Mouse (Mus musculus) large intestine, adult 2 months (tissue): ENCODE measurements around the gene Gpat3. TPM values are rescaled to one million over a fixed set of nuclear protein-coding genes. Genes with fewer than 3 reads are reported as not detected.
A peak's percentile ranks its signal among the peaks of the same experiment; 100 is the strongest.

ENCODE experiments used
- DNase-seq: peaks from one replicate; pipeline ENCODE4 v3.0.0-alpha.2; 2012; ENCODE audit warnings: low read depth, low spot score
- WGBS: fragments of 180-500 bp; shearing (Covaris S2); methylation state at CpG from one replicate; pipeline ENCODE4 v1.1.7; 2018; 5-methylcytosine and 5-hydroxymethylcytosine counted together
- polyA plus RNA-seq: library from polyadenylated mRNA; depleted of rRNA; stranded (reverse); fragments of >200 nt; gene quantifications from 2 replicates; pipeline ENCODE4 v1.2.3, GENCODE M21; 2012

Gene Gpat3
- polyA plus RNA-seq, 1 experiment: 21.0 TPM

DNA sequence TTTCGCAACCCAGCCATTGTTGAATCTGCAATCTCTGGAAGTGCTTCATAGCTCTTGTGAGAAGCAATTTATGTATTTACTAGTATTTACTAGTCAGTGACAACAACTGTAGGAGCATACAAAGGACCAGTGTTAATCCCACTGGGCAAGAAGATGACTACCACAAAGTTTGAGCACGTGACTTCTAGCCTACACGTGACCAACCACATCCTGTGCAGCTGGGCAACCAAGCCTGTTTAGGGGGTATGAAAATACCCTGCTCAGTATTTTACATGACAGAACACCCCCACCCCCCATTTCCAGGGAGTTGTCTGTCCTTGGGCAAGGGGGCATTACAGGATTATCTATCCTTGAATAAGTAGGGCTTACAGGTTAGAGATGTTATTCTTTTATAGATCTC lies 11.0 kb downstream of the Gpat3 start:
- DNase-seq: no peak

DNA sequence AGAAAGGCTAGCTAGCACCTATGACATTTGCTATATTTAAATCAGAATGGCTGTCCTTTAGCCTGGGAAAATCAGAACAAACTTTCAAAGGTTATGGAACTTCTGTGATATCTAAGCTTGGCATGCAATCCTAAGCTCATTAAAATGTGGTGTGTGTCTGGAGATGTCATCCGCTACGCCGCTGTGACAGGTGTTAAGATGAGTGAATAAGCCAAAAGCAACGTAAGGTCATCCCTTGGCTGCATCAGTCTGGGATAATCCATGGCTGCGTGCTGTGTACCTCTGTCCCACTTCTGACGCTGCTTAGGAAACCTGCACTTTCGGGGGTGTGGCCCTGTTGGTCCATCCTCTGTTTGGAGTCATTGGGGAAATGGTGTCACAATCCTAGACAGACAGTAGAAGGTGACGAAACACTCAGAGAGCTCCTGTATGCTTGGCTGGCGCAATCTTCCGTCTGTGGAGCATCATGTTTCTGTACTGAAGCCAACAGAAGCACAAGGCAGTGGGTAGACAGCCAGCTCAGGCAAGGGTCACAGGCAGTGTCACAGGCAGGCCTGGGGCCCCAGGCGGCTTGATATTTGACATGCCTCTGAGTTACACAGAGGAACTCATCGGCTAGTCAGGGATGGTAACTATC lies 15.0 kb downstream of the Gpat3 start:
- no peak for DNase-seq
- WGBS: 43% methylated on average over 12 of the region's 12 CpGs

More for the DNA sequence above, 11.0 kb downstream of the Gpat3 start:
- WGBS: 84% methylated on average over 3 of the region's 3 CpGs

DNA sequence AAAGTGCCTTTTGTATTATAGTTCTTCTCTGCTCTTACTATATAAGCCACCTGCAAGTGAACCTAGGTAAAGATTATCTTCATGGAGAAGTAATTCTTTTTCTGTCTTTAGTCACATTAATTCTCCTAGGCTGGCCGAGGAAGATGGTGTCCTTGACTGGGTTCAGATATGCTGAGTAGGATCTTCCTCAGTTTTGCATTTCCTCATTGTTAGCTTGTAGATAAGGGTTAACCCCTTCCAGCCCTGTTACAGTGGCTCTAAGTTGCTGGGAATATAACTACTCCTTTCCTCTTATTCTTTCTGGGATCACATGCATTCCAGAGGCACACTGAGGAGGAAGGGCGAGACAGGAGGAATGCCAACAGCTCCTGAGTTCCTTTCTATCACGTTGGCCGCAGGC lies 15.6 kb downstream of the Gpat3 start:
- 51% methylated on average over 4 of the region's 4 CpGs for WGBS
- DNase-seq: no peak

DNA sequence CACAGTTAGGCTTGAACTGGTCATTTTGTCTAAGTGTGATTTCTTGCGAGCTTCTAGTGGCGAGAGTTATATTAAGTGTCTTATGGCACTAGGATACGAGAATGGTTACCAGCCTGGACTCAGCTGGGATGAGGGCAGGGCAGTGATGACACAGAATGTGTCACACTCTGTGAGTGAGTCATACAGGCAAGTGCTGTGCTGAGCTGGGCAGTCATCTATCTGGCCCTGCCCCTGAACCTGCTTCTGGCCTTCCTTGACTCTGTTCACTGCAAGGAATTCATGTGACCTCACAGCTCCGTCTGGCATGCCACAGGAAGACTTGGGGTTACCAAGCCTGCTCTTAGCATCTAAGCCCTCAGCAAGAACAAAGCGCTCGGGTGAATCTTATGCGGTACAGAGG lies 16.3 kb downstream of the Gpat3 start:
- 73% methylated on average over 7 of the region's 7 CpGs for WGBS
- no peak for DNase-seq

DNA sequence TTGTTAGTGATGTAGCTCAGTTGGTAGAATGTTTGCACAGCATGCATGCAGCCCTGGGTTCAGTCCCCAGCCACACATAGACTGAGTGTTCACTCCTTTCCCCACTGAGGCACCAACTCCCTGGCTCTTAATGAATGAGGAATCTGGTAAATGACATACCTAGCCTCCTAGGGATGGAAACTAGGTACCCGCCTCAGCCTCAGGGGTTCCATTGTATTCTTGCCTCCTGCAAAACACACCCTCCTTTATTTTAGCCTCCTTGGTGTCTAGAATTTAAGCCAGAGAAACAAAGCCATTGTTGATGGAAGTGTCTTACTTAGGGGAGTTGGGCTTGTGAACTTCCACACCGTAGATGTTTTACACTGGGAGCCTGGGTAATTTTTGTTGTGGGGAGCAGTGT lies 17.6 kb downstream of the Gpat3 start:
- no peak for DNase-seq
- WGBS: 92% methylated on average over 2 of the region's 2 CpGs

DNA sequence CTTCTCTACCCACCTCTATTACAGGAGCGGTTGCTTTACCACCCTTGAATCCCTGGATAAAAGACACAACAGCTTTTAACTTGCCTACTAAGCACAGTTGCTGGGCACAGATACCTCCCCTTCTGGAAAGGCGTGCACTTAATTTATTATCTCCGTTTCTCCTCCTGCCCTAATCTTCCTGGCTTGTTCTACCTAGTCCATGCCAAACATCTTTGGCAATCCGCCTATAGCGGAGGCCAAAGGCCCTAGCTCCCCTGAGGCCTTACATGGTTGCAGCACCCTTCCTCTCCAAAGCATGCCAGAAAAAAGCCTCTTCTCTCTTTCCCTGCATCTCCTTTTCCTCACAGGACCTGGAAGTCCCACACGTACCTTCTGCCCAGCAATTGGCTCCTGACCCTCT lies 18.9 kb downstream of the Gpat3 start:
- no peak for DNase-seq
- WGBS: 56% methylated on average over 6 of the region's 6 CpGs

DNA sequence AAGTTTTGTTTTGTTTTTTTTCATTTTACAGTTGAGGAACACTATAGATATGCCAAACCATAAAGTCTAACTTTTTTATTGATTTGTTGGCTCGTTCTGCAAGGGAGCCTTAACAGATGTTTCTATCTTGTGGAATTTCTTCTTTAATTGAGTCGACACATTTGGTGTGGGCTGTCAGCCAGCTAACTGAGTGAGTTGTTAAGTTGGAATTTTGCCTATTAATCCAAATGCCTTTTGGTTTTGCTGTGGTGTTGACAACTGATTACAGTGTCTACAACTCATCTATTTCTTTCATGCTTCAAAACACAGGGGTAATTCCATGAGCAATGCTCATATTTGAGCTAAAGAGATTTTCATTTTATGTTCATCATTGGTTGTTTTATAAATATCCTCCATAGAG lies 20.7 kb downstream of the Gpat3 start:
- WGBS: 10% methylated on average over 2 of the region's 2 CpGs
- DNase-seq: no peak

DNA sequence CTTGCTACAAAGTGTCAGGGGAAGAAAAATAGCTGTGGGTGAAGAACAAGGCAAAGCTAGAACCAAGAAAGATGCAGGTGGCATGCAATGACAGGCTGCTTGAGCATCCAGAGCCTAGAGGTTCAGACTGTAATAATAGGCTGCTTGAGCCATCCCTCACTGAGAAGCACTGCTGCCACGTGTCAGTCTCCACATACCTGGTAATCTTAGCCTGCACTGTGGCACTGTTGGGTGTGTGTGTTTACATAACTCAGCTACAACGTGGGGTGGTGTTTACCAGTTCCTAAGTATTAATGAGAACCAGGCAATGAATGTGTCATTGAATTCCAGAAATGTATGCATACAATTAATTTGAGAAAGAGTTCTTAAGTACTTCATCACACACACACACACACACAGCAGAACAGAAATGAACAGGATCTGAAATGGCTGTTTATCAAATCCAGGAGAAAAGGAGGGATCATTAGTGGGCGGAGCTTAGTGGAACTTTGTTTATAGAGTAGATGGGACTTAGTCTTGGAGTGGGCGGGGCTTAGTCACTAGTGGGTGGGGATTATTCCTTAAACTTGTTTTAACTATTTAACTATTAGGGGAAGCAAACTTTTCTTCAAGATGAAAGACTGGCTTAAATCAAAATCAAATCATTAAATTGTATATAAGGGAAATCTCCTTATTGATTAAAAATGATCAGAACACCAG lies 23.8 kb downstream of the Gpat3 start:
- DNase-seq: no peak
- 48% methylated on average over 4 of the region's 4 CpGs for WGBS

DNA sequence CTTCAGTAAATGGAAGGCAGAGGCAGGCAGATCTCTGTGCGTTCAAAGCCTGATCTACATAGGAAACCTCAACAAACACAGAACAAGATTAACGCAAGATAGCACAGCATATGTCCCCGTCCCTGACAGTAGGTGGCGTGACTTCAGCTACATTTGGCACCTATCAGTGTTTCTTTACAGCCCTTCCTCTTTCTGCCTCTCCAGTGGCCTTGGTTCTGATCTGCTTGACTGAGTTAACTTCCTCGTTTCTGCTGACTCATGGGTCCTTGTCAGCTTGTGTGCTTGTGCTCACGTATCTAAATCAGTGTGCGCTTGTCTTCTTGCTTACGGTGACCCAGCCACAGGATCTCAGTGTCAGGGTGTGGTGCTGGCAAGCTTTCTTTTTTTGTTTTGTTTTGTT lies 26.5 kb downstream of the Gpat3 start:
- no peak for DNase-seq
- 69% methylated on average over 8 of the region's 8 CpGs for WGBS

DNA sequence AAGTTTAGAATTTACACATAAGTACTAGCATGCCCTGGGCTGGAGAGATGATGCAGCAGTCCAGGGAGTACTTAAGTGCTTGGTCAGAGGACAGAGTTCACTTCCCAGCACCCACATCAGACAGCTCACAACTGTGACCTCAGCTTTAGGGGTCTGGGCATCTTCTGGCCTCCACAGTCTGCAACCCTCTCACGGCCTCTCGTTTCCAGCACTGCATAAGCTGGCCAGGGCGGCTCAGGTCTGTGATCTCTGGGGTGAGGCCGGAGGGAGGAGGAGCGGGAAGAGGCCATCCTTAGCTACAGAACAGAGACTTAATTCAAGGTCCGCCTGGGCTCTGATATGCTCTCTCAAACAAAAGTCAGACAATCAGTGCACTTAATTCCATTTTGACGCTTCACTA lies 29.2 kb downstream of the Gpat3 start:
- DNase-seq: no peak
- WGBS: 68% methylated on average over 7 of the region's 7 CpGs

DNA sequence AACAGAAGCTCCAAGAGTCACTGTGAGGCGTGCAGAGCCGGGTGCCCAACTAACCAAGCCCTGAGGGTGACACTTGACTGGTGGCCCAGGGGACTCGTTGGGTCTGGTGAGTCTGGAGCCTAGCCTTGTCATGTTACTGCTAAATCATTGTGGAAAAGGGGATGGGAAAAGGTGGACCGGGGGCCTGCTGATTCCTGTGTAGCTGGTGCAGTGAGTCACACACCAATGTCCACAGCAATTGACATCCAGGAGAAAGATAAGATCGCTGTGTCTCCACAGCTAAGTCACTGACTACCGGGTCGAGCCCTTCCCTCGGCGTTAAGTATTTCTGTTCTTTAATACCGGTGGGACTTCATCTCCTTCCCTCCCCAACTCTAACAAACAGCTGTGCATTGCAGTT lies 29.7 kb downstream of the Gpat3 start:
- WGBS: 48% methylated on average over 10 of the region's 10 CpGs
- no peak for DNase-seq

DNA sequence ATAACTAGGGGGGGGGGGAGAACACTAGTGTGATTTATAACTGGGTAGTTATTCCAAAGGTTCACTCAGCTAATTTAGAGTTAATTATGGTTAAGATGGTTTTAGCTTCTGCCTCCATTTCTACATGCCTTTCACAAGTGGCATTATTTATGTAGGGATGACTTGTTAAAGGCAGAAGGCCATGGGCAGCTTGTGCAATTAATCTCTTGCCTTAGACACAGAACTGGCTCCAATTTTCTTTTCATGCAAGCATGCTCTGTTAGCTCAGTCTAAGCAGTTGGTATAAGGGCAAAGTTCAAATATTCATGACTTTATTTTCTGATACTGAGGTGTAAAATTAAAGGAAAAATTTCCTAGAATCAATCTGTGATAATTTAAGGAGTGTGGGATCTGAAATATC lies 31.5 kb downstream of the Gpat3 start:
- DNase-seq: no peak

DNA sequence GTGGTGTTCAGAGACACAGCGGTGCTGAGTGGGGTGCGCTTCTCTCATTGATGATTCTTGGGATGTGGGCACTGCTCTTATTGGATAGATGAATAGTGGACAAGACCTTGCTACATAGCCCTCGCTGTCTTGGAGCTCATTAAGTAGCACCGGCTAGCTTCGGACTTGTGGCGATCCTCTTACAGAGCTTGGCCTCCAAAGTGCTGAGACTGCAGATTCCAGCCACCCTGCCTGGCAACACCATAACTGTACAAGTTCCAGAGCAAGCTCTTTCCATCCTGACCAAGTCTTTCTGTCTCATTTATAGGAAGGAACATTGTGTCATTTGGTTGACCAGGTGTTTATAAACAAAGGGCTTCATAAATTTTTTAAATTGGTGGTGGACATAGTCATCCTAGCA lies 39.7 kb downstream of the Gpat3 start:
- no peak for DNase-seq
- 93% methylated on average over 6 of the region's 6 CpGs for WGBS

DNA sequence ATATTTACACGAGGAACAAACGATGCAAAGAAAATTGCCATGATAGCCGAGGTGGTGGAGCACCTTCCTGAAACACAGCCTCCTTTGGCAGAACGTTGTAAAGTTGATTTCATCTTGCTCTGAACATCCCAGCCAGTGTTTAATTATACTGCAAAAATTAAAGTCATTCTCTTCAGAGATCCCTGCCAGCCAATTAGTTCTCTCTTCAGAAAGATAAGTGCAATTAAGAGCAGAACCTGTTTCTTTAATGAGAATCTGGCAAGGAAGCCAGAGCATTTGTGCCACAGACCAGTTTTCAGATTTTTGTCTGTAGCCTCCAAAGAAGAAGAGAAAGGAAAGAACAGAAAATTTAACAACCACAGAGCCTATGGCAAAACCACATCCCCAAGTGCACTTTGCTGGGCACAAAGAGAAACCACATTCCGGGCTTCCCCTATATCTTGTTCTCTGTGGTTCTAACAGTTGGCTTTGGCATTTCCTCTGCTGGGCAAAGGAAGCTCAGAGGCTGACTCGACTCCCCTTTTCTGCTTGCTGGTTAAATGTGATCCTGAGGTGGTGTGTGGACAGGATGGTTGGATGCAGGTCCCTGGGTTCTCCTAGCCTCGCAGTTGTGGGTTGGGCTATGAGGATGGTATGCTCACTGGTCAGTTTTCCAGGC lies 40.9 kb downstream of the Gpat3 start:
- 70% methylated on average over 7 of the region's 7 CpGs for WGBS

DNA sequence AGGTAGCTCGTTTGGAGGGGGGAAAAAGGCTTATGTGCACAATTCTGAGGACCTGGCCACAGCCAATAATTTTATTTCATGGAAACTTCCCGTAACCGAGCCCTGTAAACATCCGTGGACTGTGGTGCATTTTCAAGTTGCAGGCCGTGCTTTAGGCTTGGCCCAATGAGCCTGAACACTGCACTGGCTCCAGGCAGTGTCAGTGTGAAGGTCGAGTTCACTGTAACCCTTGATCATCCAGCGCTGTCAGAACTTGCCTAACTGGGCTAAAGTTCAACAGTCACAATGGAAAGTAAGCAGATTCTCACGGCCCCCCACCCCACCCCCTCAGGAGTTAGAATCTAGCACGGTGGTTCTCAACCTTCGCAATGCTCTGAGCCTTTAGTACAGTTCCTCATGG lies 50.7 kb downstream of the Gpat3 start:
- DNase-seq: no peak
- WGBS: 53% methylated on average over 10 of the region's 10 CpGs

More for the DNA sequence above, 40.9 kb downstream of the Gpat3 start:
- DNase-seq: no peak

DNA sequence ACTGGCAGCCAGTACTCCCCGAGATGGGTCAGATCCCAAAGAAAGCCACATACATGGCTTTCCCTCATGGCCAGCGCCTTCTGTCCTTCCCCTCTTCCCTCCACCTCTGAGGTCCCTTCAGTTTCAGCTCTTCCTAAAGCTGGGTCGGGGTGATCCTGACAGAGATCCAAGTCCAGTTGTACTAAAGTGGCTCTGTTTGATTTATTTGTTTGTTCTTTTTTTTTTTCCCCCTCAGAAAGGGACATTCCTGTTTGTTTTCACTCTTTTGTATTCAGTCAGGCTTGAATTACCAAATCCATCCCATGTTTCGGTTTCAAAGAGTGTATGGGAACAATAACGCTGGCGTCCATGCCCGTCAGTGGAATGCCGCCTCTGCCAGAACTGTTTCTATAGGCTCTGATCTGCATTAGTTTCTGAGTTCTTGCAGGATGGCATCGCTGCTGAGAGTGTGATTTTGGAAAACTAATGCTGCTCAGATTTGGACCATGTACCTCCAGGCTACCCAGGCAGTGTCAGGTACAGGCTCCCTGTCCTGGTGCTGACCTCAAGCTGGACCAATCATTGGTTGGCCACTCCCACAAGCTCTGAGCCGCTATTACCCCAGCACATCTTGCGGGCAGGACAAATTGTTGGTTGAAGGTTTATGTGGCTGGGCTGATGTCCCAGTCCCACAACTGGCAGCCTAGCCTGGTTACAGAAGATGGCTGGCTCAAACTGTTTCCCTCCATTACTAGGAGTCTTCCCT lies 54.4 kb downstream of the Gpat3 start:
- WGBS: 78% methylated on average over 11 of the region's 11 CpGs

DNA sequence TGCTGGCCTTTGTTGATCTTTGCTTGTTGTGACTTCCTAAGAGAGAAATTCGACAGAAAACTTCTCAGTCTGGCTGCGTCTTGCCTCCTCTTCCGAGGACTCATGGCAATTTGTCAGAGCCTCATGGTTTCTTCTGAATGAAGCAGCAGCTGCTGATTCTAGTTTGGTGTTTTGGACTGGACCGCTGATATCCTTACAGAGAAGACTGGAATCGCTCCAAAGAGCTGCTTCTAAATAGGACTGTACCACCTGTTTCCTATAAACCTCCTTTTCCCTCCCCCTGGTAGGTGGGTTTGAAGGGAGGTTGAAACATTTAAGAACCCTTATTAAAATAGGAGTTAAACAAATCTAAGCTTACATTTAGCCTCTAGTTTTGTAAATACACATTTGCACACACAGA lies 55.5 kb downstream of the Gpat3 start:
- 74% methylated on average over 5 of the region's 5 CpGs for WGBS
- no peak for DNase-seq

More for the DNA sequence above, 54.4 kb downstream of the Gpat3 start:
- no peak for DNase-seq

DNA sequence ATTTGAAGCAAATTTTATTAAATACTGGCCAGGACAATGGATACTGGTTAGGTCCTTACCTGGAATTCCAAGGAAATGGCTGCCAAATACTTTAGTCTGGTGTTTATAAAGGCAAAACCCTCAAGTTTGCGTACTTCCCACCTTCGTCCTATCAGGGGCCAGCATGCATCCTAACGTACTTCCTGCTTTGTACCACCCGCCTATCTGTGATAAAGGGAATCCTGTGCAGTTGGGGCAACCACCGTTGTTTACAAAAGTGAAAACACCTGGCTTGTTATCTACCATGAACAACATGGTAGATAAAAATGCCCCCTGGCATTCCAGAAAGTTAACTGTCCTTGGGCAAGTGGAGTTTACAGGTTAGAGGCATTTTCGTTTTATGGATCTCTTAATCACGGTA lies 63.0 kb downstream of the Gpat3 start:
- 28% methylated on average over 7 of the region's 7 CpGs for WGBS
- DNase-seq: peak; percentile 47

DNA sequence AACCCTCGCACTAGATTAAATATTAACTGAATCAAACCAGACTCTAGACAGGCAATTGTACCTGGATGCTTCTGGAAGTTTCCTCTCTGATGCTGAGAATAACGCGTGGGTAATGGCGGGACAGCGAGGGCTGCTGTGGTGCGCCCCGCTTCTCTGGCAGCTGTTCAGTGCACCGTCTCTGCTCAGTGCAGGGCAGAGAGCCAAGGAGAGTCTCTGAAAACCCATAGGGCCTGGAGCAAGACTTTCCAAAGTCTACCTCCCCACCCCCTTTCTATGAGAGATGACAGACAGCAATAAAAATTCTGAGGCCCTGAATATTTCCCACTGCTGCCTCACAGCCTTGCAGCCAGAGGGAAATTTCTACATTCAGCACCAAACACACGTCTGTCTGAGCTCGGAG lies 63.4 kb downstream of the Gpat3 start:
- DNase-seq: no peak
- WGBS: 22% methylated on average over 10 of the region's 10 CpGs

DNA sequence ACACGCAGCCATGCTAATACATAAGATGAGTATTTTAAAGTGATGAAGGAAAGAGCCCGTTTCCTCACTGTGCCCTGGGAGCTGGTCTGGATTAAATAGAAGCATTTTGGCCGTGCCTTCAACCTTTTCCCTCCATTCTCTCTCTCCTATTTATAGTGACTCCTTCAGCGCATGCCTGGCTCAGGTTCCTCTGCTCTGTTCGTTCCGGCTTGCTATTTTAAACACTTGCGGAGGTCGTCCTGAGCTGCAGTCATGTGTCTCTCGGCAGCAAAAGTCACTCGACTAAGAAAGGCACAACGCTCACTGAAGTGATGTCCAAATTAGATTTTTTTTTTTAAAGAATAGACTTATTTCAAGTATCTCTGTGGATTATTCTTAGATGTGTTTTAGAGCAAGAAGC lies 64.2 kb downstream of the Gpat3 start:
- no peak for DNase-seq
- 80% methylated on average over 11 of the region's 11 CpGs for WGBS
